Mouse (Mus musculus) heart, embryonic 13.5 days (tissue): ENCODE measurements around the gene Olfr734. TPM values are rescaled to one million over a fixed set of nuclear protein-coding genes. Genes with fewer than 3 reads are reported as not detected.

Experiments
- ATAC-seq: fragments of 200-750 bp; cut with Nextera tagmentation; 2 replicates; pipeline ENCODE4 v1.8.0; 2017; ENCODE audit warnings: moderate TSS enrichment; ENCODE audit not compliant: insufficient number of reproducible peaks, low FRiP score, low TSS enrichment; ENCODE audit errors: extremely low read depth
- H3K27ac ChIP-seq: fragments of 300-500 bp; sonication (generic); replicated peaks from 2 replicates; pipeline ENCODE4 v1.5.1; 2015; ENCODE audit warnings: moderate library complexity, mild to moderate bottlenecking, inconsistent platforms
- H3K27me3 ChIP-seq: fragments of 300-500 bp; sonication (generic); replicated peaks from 2 replicates; pipeline ENCODE4 v1.6.1; 2015; ENCODE audit warnings: mild to moderate bottlenecking, inconsistent platforms
- H3K36me3 ChIP-seq: fragments of 300-500 bp; sonication (generic); 2 replicates; pipeline ENCODE4 v1.6.1; 2015; ENCODE audit warnings: mild to moderate bottlenecking, inconsistent platforms
- H3K4me1 ChIP-seq: fragments of 300-500 bp; sonication (generic); 2 replicates; pipeline ENCODE4 v1.6.1; 2015; ENCODE audit warnings: inconsistent platforms
- H3K4me2 ChIP-seq: fragments of 300-500 bp; sonication (generic); 2 replicates; pipeline ENCODE4 v1.6.1; 2015; ENCODE audit warnings: inconsistent platforms, mild to moderate bottlenecking, moderate library complexity
- H3K4me3 ChIP-seq: fragments of 300-500 bp; sonication (generic); 2 replicates; pipeline ENCODE4 v1.5.1; 2015; ENCODE audit warnings: moderate library complexity, mild to moderate bottlenecking, inconsistent platforms
- H3K9ac ChIP-seq: fragments of 300-500 bp; sonication (generic); 2 replicates; pipeline ENCODE4 v1.6.1; 2015; ENCODE audit warnings: inconsistent platforms, mild to moderate bottlenecking, moderate library complexity
- H3K9me3 ChIP-seq: fragments of 300-500 bp; sonication (generic); 2 replicates; pipeline ENCODE4 v1.6.1; 2016; ENCODE audit warnings: inconsistent platforms
- WGBS: fragments of 180-500 bp; shearing (Covaris S2); methylation state at CpG from one replicate; pipeline ENCODE4 v1.1.7; 2015; ENCODE audit warnings: mixed read lengths; 5-methylcytosine and 5-hydroxymethylcytosine counted together
- polyA plus RNA-seq: library from polyadenylated mRNA; unstranded; fragments of >200 nt; fragmentation: Nextera tagmentation; extraction: Ambion mirVana; gene quantifications from 2 replicates; pipeline ENCODE4 v1.2.1, GENCODE M21; 2015

Olfr734 gene
- polyA plus RNA-seq = not detected in 2 replicates

DNA sequence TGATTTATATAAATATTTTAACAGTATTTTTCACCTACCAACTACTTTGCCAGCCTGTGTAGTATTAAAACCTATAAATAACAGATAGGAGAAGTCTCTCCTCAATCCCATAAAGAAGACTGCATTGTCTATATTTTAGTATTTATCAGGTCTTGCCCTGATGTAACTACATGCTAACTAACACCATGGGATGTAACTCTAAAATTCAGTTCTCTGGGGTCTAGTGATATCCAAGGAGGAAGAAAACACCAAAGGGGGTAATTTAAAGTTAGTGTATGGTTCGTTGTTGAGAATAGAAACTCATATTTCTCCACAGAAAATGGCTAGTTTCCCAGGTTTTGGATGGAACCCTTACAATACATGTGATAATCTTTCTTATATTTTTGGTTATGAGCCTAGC, at the start of gene Olfr734:
Gene Olfr734, minus strand, starts transcription at position 101 of the 400 bp plus-strand sequence.
- 57% methylated on average over 1 of the region's 1 CpGs for WGBS
- H3K4me2 ChIP-seq = no peak within 1 kb of the TSS
- H3K4me1 ChIP-seq = no peaks in the 10 kb centered on the region
- no peak within 1 kb of the TSS for H3K4me3 ChIP-seq
- no peak within 1 kb of the TSS for H3K9ac ChIP-seq
- no peak for ATAC-seq
- 0 out of 2 replicates have a peak, but pooled peaks cover 6% of the 10 kb centered on the region for H3K9me3 ChIP-seq
- no peaks in the 10 kb centered on the region for H3K27me3 ChIP-seq
- H3K36me3 ChIP-seq = no peaks in the 10 kb centered on the region
- H3K27ac ChIP-seq = no peak within 1 kb of the TSS

DNA sequence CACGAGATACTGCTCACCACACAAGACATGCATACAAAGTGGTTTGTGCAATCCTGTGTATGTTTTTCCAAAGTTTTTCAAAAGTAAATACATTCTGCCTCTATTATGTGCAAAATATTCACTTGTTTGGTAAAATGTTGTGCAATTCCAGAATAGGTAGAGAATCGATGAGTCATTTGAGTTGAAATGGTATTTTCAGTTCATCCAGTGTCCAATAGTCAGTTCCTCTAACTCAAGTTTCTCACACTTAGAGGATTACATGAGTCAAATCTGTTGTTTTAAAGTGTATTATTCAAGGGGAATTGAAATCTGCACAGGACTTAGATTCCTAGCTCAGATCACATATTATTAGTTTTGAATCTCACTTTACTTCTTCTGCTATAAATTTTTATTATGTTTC, 37.0 kb upstream of the Olfr734 start:
- no peaks in the 10 kb centered on the region for H3K36me3 ChIP-seq
- no peak overlapping the region for H3K4me3 ChIP-seq
- no peaks in the 10 kb centered on the region for H3K9me3 ChIP-seq
- H3K4me1 ChIP-seq = no peaks in the 10 kb centered on the region
- H3K27ac ChIP-seq = no peak overlapping the region
- 77% methylated on average over 2 of the region's 2 CpGs for WGBS
- H3K9ac ChIP-seq = no peak overlapping the region
- ATAC-seq = no peak
- H3K4me2 ChIP-seq = no peak overlapping the region
- H3K27me3 ChIP-seq = no peaks in the 10 kb centered on the region

DNA sequence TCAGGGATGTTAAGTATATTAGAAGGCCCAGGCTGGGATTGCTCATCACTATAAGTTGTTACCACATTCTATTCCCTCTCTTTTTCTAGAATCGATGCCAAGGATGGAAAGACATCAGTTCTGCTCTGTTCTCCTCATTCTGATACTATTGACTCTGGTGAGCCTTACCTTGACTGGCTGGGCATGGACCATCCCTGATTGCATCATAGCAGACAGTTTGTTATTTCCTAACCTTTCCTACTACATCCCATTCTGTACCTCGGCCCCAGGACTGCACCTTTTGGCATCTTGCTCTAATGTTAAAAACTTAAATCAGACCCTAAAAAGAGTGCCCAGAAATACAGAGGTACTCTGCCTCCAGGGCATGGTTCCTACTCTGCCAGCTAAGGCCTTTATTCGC, 33.9 kb upstream of the Olfr734 start:
- Histone ChIP-seq H3K4me2 (no peak overlapping the region), H3K27me3 (no peaks in the 10 kb centered on the region), H3K9me3 (no peaks in the 10 kb centered on the region), H3K36me3 (no peaks in the 10 kb centered on the region), H3K4me1 (no peaks in the 10 kb centered on the region), H3K27ac (no peak overlapping the region), H3K4me3 (no peak overlapping the region), H3K9ac (no peak overlapping the region)
- no peak for ATAC-seq
- 78% methylated on average over 3 of the region's 3 CpGs for WGBS

DNA sequence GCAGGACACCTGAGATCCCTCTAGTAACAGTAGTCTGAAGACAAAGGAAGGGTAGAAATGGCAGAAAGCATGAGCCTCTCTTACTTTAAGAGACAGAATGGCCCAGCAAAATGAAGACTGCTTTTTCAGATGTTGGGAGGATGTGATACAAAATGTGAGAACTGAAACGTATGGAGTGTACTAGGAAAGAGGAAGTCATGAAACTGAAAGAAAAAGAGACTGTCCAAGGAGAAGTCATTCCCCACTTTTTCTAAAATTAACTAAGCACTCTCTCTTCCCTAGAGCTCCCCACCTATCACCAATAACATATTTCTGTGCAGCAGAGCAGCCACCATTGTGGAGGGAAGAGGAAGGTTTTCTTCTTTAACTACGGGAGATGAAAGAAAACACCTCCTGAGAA, 31.0 kb upstream of the Olfr734 start, which contains the start of gene Tlr11:
Gene Tlr11, plus strand, starts transcription at position 322 of the 400 bp plus-strand sequence.
- no peaks in the 10 kb centered on the region for H3K36me3 ChIP-seq
- no peak for ATAC-seq
- no peak within 1 kb of the TSS for H3K4me2 ChIP-seq
- H3K27me3 ChIP-seq = no peaks in the 10 kb centered on the region
- 65% methylated on average over 2 of the region's 2 CpGs for WGBS
- no peak within 1 kb of the TSS for H3K9ac ChIP-seq
- no peak within 1 kb of the TSS for H3K27ac ChIP-seq
- no peaks in the 10 kb centered on the region for H3K4me1 ChIP-seq
- H3K9me3 ChIP-seq = no peaks in the 10 kb centered on the region
- no peak within 1 kb of the TSS for H3K4me3 ChIP-seq

DNA sequence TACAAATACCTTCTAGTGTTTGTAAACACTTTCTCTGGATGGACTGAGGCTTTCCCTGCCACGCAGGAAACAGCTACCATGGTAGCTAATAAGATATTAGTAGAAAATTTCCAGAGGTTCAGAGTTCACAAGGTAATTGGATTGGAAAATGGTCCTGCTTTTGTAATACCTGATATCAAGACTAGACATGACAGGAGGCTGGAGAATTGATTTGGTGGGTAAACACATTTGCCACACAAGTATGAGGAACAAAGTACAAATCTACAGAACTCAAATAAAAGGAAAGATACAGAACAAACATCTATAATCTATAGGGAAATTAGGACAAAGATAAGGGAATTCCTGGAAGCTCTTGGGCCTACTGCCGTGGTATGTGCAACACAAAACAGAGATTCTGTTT, 30.2 kb upstream of the Olfr734 start:
- no peak overlapping the region for H3K27ac ChIP-seq
- 0 out of 2 replicates have a peak, but pooled peaks cover 2% of the 10 kb centered on the region for H3K9me3 ChIP-seq
- no peaks in the 10 kb centered on the region for H3K4me1 ChIP-seq
- H3K36me3 ChIP-seq = no peaks in the 10 kb centered on the region
- H3K4me2 ChIP-seq = no peak overlapping the region
- no peak overlapping the region for H3K4me3 ChIP-seq
- 67% methylated on average over 2 of the region's 2 CpGs for WGBS
- no peaks in the 10 kb centered on the region for H3K27me3 ChIP-seq
- H3K9ac ChIP-seq = no peak overlapping the region
- no peak for ATAC-seq

DNA sequence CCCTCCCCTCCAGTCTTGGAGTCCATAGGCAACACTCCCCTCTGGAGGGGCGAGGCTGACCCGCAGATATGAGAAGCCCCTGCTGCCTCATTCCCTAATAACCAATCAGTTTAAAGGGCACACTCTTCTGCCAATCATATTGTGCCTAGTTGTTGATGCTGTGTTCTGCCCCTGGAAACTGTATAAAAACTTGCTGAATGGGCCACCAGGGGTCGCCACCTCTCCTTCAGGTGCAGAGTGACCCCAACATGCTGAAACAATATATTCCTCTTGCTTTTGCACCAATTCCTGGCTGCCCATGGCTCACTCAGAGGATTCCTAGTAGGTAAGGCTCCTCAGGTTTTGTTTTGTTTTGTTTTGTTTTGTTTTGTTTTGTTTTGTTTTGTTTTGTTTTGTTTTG, 25.9 kb upstream of the Olfr734 start:
- no peaks in the 10 kb centered on the region for H3K27me3 ChIP-seq
- no peak overlapping the region for H3K9ac ChIP-seq
- H3K9me3 ChIP-seq = 0 out of 2 replicates have a peak, but pooled peaks cover 2% of the 10 kb centered on the region
- H3K4me1 ChIP-seq = no peaks in the 10 kb centered on the region
- 31% methylated on average over 3 of the region's 3 CpGs for WGBS
- no peak overlapping the region for H3K27ac ChIP-seq
- H3K4me2 ChIP-seq = no peak overlapping the region
- ATAC-seq = no peak
- H3K36me3 ChIP-seq = no peaks in the 10 kb centered on the region
- no peak overlapping the region for H3K4me3 ChIP-seq

DNA sequence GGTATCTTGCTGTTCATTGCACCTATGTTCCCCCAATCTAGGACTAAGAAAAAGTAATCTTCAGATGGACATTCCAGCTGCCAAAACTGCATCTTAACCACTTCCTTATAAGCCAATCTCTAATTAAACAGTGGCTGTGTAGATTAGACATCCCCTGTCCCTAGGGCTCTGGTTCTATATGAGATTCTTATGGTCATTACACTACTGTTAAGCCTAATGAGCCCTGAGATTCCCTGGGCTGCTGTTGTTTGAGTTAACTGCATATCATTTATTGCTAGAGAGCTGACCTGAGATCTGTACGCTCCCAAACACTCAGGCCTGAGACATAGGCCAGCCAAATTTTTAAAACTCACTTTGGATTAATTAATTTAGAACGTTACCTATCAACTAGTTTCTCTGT, 22.2 kb upstream of the Olfr734 start, which contains the start of gene Olfr735:
Gene Olfr735, minus strand, starts transcription at position 77 of the 400 bp plus-strand sequence.
- Histone ChIP-seq H3K36me3 (no peaks in the 10 kb centered on the region), H3K27me3 (no peaks in the 10 kb centered on the region), H3K4me2 (no peak within 1 kb of the TSS), H3K4me3 (no peak within 1 kb of the TSS), H3K4me1 (no peaks in the 10 kb centered on the region), H3K9ac (no peak within 1 kb of the TSS), H3K9me3 (0 out of 2 replicates have a peak, but pooled peaks cover 2% of the 10 kb centered on the region), H3K27ac (no peak within 1 kb of the TSS)
- no peak for ATAC-seq
- WGBS = 82% methylated on average over 2 of the region's 2 CpGs

DNA sequence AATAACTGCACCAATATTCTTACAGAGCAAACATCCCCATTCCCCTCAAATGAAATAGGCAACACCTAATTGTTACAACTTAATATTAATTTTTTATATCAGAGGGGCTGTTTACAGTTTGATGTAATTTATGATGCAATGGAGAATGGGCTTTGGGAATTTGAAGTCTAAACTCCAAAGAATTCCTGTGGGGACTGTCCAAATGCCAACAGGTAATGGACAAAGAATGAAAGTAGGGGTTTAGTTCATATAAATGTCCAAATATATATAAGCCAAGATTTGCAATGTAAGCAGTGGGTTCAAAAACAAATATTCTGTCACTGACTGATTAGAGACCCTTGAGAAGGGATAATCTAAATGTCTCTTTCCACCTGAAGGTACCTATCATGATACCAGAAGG, 25.1 kb downstream of the Olfr734 start, which contains the start of gene Olfr733:
Gene Olfr733, minus strand, starts transcription at position 101 of the 400 bp plus-strand sequence.
- Histone ChIP-seq H3K9ac (no peak within 1 kb of the TSS), H3K27me3 (no peaks in the 10 kb centered on the region), H3K9me3 (no peaks in the 10 kb centered on the region), H3K4me3 (no peak within 1 kb of the TSS), H3K4me1 (no peaks in the 10 kb centered on the region), H3K27ac (no peak within 1 kb of the TSS), H3K36me3 (no peaks in the 10 kb centered on the region), H3K4me2 (no peak within 1 kb of the TSS)
- ATAC-seq = no peak

DNA sequence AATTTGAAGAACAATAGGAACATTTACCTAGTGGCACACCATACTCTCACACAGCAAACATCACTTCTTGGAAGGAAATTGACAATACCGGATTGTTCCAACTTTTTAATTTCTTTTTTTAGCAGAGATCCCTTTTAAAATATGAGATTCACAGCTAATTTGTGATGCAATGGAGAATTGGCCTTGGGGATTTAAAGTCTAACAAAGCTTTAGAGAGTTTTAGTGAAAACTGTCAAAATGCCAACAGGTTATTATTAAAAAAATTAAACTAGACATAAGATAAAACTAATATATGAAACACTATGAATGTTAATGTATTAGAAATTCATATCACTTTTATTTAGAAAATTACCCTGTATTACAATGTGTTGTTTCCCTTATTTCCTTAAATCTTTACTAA, 42.5 kb downstream of the Olfr734 start, which contains the start of gene Olfr732:
Gene Olfr732, minus strand, starts transcription at position 101 of the 400 bp plus-strand sequence.
- Histone ChIP-seq H3K9ac (no peak within 1 kb of the TSS), H3K27me3 (no peaks in the 10 kb centered on the region), H3K4me3 (no peak within 1 kb of the TSS), H3K27ac (no peak within 1 kb of the TSS), H3K4me1 (no peaks in the 10 kb centered on the region), H3K36me3 (no peaks in the 10 kb centered on the region), H3K9me3 (no peaks in the 10 kb centered on the region), H3K4me2 (no peak within 1 kb of the TSS)
- ATAC-seq = no peak
- WGBS = 87% methylated on average over 1 of the region's 1 CpGs

Other genes starting within 250 kb of the Olfr734 start
- not detected in 2 replicates for gene Olfr726, start 235.8 kb downstream of the Olfr734 start, polyA plus RNA-seq
- not detected in 2 replicates for gene Olfr727, start 203.6 kb downstream of the Olfr734 start, polyA plus RNA-seq
- gene Olfr728, start 184.1 kb downstream of the Olfr734 start, polyA plus RNA-seq = not detected in 2 replicates
- not detected in 2 replicates for gene Olfr729, start 173.9 kb downstream of the Olfr734 start, polyA plus RNA-seq
- not detected in 2 replicates for gene Olfr730, start 138.6 kb downstream of the Olfr734 start, polyA plus RNA-seq
- gene Olfr731, start 84.9 kb downstream of the Olfr734 start, polyA plus RNA-seq = not detected in 2 replicates
- not detected in 2 replicates for gene Olfr732, start 42.6 kb downstream of the Olfr734 start, polyA plus RNA-seq
- not detected in 2 replicates for gene Olfr733, start 25.2 kb downstream of the Olfr734 start, polyA plus RNA-seq
- gene Olfr735, start 22.1 kb upstream of the Olfr734 start, polyA plus RNA-seq = not detected in 2 replicates
- gene Tlr11, start 31.2 kb upstream of the Olfr734 start, polyA plus RNA-seq = not detected in 2 replicates
- not detected in 2 replicates for gene Olfr736, start 54.4 kb upstream of the Olfr734 start, polyA plus RNA-seq
- not detected in 2 replicates for gene Olfr738, start 80.8 kb upstream of the Olfr734 start, polyA plus RNA-seq
- not detected in 2 replicates for gene Olfr739, start 91.9 kb upstream of the Olfr734 start, polyA plus RNA-seq
- gene Olfr740, start 118.8 kb upstream of the Olfr734 start, polyA plus RNA-seq = not detected in 2 replicates
- not detected in 2 replicates for gene Olfr741, start 146.0 kb upstream of the Olfr734 start, polyA plus RNA-seq
- gene Olfr742, start 176.8 kb upstream of the Olfr734 start, polyA plus RNA-seq = not detected in 2 replicates
- not detected in 2 replicates for gene Olfr743, start 195.1 kb upstream of the Olfr734 start, polyA plus RNA-seq